Mouse (Mus musculus): ENCODE measurements around the gene Mfrp. TPM values are rescaled to one million over a fixed set of nuclear protein-coding genes. Genes with fewer than 3 reads are reported as not detected.

Mfrp gene
- total and polyA plus RNA-seq, 2 experiments: not detected

DNA sequence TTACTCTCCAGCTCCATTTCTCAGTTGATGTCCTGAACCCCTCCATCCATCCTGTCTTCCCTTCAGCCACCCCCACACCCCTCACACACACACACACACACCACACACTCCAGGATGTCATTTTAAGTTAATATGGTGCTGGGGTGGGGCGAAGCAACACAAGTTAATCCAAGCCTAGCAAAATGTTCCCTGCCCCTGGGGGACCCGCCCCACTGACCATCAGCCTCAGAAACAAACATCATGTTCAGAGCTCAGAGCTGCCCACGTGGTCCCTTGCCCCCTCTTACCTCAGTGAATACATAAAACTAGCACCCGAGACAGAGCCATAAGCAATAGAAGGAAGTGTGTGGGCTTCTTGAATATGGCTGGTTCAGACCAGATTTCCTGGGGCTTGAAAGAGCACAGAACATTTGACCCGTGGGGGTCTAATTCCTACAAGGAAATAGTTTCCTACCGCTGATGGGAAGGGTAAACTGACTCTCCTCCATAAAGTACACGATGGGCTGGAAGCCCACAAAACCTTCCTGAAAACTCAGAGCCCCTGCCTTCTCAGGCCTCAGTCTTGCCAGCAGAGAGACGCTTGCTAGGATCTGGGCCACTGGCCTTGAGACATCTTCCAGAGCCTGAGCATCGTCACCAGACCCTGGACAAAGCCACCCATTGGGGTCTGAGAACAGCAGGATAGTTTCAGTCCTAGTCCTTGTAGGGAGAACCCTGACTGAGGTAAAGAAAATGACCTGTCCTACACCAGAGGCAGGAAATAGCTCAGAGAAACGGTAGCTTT is 21.3 kb upstream of the Mfrp start:
- no peak for DNase-seq (ENCODE audit: extremely low read depth, low read depth, low spot score)
- Histone ChIP-seq H3K9ac (ENCODE audit: low read depth, low read length) (no peak overlapping the region), H3K36me3 (ENCODE audit: control insufficient read depth, insufficient read depth, low read length) (no peaks in the 10 kb centered on the region), H3K4me1 (ENCODE audit: control insufficient read depth, insufficient read depth, low read length) (peaks cover 25% of the 10 kb centered on the region), H3K27ac (replicated peaks; ENCODE audit: insufficient read depth, low read depth, low read length) (peak overlapping the region; percentile 40), H3K27me3 (ENCODE audit: control insufficient read depth, insufficient read depth, low read length) (no peaks in the 10 kb centered on the region), H3K79me2 (ENCODE audit: control insufficient read depth, insufficient read depth, low read length) (peaks cover 3% of the 10 kb centered on the region; the same call in 1 of the 2 replicates), H3K4me3 (ENCODE audit: insufficient read depth, low read depth, low read length) (no peak overlapping the region)
- 85% methylated on average over 10 of the region's 10 CpGs for WGBS
- no peak for TF ChIP-seq CTCF (IDR thresholded peaks at IDR 0.05; ENCODE audit: low read depth, low read length)
- TF ChIP-seq POLR2A (IDR thresholded peaks at IDR 0.05; ENCODE audit: extremely low read depth, insufficient read depth, low read length): no peak

DNA sequence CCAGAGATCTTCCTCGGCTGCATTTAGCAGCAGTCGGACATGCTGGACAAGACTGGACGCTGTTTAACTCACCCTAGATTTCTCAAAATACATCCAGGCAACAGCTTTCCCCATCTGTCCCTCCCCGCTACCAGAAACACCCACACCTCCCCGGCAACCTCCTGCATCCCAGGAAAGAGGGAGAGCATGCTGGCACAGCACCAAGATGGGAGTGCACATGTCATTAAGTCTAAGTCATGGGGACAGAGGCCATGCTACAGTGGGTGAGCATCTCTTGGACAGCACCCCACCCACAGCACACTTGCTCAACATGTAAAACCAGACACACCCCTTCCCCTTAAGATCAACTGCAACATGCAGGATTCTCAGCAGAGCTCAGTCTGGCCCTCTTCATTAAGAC is 20.6 kb upstream of the Mfrp start:
- Histone ChIP-seq H3K4me3 (ENCODE audit: insufficient read depth, low read depth, low read length) (no peak overlapping the region), H3K9ac (ENCODE audit: low read depth, low read length) (no peak overlapping the region), H3K27ac (replicated peaks; ENCODE audit: insufficient read depth, low read depth, low read length) (no peak overlapping the region), H3K79me2 (ENCODE audit: control insufficient read depth, insufficient read depth, low read length) (peaks cover 3% of the 10 kb centered on the region; the same call in 1 of the 2 replicates), H3K4me1 (ENCODE audit: control insufficient read depth, insufficient read depth, low read length) (peaks cover 25% of the 10 kb centered on the region), H3K36me3 (ENCODE audit: control insufficient read depth, insufficient read depth, low read length) (no peaks in the 10 kb centered on the region), H3K27me3 (ENCODE audit: control insufficient read depth, insufficient read depth, low read length) (no peaks in the 10 kb centered on the region)
- no peak for TF ChIP-seq POLR2A (IDR thresholded peaks at IDR 0.05; ENCODE audit: extremely low read depth, insufficient read depth, low read length)
- TF ChIP-seq CTCF (IDR thresholded peaks at IDR 0.05; ENCODE audit: low read depth, low read length): no peak
- DNase-seq (ENCODE audit: extremely low read depth, low read depth, low spot score): no peak
- WGBS: 79% methylated on average over 5 of the region's 5 CpGs

DNA sequence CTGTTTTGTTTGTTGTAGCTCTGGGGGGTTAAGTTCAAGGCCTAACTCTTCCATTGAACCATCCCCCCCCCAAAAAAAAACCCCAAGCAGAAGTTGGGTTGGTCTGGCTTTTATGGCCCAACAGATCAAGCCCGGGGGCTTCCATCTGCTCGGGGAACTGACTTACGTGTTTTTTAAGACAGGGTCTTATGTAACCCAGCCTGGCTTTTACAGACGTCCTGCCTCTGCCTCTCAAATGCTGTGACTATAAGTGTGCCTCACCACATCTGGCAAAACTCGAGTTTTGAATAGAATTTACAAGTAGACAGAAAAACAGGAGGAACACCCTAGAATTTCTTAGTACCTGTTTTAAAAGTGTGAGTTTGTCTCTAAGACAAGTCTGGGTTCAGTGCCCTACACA is 19.9 kb upstream of the Mfrp start:
- no peak for DNase-seq (ENCODE audit: extremely low read depth, low read depth, low spot score)
- TF ChIP-seq POLR2A (IDR thresholded peaks at IDR 0.05; ENCODE audit: extremely low read depth, insufficient read depth, low read length) (no peak), CTCF (IDR thresholded peaks at IDR 0.05; ENCODE audit: low read depth, low read length) (no peak)
- Histone ChIP-seq H3K9ac (ENCODE audit: low read depth, low read length) (no peak overlapping the region), H3K4me1 (ENCODE audit: control insufficient read depth, insufficient read depth, low read length) (peaks cover 22% of the 10 kb centered on the region), H3K27me3 (ENCODE audit: control insufficient read depth, insufficient read depth, low read length) (no peaks in the 10 kb centered on the region), H3K79me2 (ENCODE audit: control insufficient read depth, insufficient read depth, low read length) (peaks cover 3% of the 10 kb centered on the region; the same call in 1 of the 2 replicates), H3K4me3 (ENCODE audit: insufficient read depth, low read depth, low read length) (no peak overlapping the region), H3K27ac (replicated peaks; ENCODE audit: insufficient read depth, low read depth, low read length) (no peak overlapping the region), H3K36me3 (ENCODE audit: control insufficient read depth, insufficient read depth, low read length) (no peaks in the 10 kb centered on the region)
- WGBS: 94% methylated on average over 5 of the region's 5 CpGs

DNA sequence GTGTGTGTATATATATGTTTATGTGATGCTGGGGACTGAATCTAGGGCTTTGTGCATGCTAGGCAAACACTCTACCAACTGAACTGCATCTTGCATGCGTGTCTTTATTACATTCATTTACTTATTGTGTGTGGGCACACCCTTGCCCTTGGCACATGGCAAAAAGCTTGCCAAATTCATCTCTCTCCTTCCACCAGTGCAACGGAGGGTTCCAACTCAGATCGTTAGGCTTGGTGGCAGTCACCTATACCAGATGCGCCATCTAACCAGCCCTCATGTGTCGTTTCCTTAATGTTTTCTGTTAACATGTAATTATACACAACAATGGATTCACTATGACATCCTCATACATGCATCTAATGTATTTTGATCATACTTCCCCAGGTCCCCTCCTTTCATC is 19.3 kb upstream of the Mfrp start:
- no peaks in the 10 kb centered on the region for H3K27me3 ChIP-seq (ENCODE audit: control insufficient read depth, insufficient read depth, low read length)
- H3K79me2 ChIP-seq (ENCODE audit: control insufficient read depth, insufficient read depth, low read length): peaks cover 6% of the 10 kb centered on the region; the same call in 1 of the 2 replicates
- H3K36me3 ChIP-seq (ENCODE audit: control insufficient read depth, insufficient read depth, low read length): no peaks in the 10 kb centered on the region
- peaks cover 25% of the 10 kb centered on the region for H3K4me1 ChIP-seq (ENCODE audit: control insufficient read depth, insufficient read depth, low read length)
- WGBS: 96% methylated on average over 5 of the region's 5 CpGs
- no peak overlapping the region for H3K27ac ChIP-seq (replicated peaks; ENCODE audit: insufficient read depth, low read depth, low read length)
- TF ChIP-seq CTCF (IDR thresholded peaks at IDR 0.05; ENCODE audit: low read depth, low read length) (no peak), POLR2A (IDR thresholded peaks at IDR 0.05; ENCODE audit: extremely low read depth, insufficient read depth, low read length) (no peak)
- no peak overlapping the region for H3K9ac ChIP-seq (ENCODE audit: low read depth, low read length)
- H3K4me3 ChIP-seq (ENCODE audit: insufficient read depth, low read depth, low read length): no peak overlapping the region
- no peak for DNase-seq (ENCODE audit: extremely low read depth, low read depth, low spot score)

DNA sequence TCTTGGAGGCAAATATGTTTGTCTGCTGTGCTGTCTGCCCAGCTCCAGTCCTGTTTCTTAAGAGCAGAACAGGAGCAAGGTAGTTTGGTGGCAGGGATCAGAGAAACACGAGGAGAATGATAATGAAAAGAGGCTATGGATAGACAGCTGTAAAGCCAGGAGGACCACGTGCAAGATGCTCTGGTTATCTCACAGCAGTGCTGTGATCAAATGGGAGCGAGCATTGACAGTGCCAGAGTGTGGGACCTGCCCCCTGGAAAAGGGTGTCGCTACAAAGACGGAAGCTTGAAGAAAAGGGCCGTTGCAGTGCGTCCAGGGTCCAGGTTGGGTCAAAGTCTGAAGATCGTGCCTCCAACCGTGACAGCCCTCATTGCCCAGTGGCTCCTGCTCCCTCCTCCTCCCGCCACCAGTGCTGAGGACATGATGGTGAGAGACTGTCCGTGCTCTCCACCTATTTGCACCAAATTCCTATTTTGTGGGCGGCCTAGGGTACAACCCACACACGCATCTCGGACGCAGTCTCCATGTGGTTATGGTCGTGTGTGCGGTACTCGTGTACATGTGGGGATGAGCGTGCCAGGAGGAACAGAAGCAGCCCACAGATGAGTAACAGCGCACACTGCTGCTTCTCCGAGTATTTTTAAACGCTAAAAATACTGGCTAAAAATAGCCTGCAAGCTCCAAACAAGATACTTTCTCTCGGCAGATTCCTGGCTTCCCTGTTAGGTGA is 18.0 kb upstream of the Mfrp start:
- H3K27ac ChIP-seq (replicated peaks; ENCODE audit: insufficient read depth, low read depth, low read length): peak overlapping the region; percentile 96
- H3K36me3 ChIP-seq (ENCODE audit: control insufficient read depth, insufficient read depth, low read length): no peaks in the 10 kb centered on the region
- peak overlapping the region; percentile 23 for H3K9ac ChIP-seq (ENCODE audit: low read depth, low read length)
- peak overlapping the region; percentile 10; the same call in 1 of the 2 replicates for H3K4me3 ChIP-seq (ENCODE audit: insufficient read depth, low read depth, low read length)
- no peaks in the 10 kb centered on the region for H3K27me3 ChIP-seq (ENCODE audit: control insufficient read depth, insufficient read depth, low read length)
- peak; percentile 84 for DNase-seq (ENCODE audit: extremely low read depth, low read depth, low spot score)
- peaks cover 6% of the 10 kb centered on the region; the same call in 1 of the 2 replicates for H3K79me2 ChIP-seq (ENCODE audit: control insufficient read depth, insufficient read depth, low read length)
- no peak for TF ChIP-seq CTCF (IDR thresholded peaks at IDR 0.05; ENCODE audit: low read depth, low read length)
- TF ChIP-seq POLR2A (IDR thresholded peaks at IDR 0.05; ENCODE audit: extremely low read depth, insufficient read depth, low read length): no peak
- peaks cover 27% of the 10 kb centered on the region for H3K4me1 ChIP-seq (ENCODE audit: control insufficient read depth, insufficient read depth, low read length)
- WGBS: 9% methylated on average over 23 of the region's 23 CpGs

Data from liver, adult 2 months (tissue).